Mouse (Mus musculus) heart, adult 9 months (tissue): Measurements from ENCODE around the gene Kcnb1.

ENCODE experiments used
- DNase-seq, 2 experiments: peaks; one replicate each; pipeline ENCODE4 v3.0.0; 2022; ENCODE audit warnings: low spot score in 2 of 2

Kcnb1 gene

DNA sequence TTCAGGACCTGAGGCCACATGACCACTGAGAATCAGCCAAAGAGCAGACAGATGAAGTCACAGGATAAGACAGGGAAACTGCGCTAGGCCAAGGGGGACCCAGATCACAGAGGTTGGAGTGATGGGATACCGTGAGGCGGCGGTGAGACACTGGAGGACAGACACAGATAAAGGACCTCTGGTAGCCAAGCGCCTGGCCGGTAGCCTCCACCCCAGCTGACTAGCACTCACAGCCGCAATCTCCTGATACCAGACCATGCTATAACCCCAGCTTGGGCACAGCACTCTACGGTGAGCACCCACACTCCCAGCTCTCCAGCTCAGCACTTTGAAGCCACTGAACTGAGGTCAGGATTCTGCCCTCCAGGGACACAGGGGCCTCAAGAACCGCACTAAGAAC is 26.4 kb downstream of the Kcnb1 start:
- no peak for DNase-seq

DNA sequence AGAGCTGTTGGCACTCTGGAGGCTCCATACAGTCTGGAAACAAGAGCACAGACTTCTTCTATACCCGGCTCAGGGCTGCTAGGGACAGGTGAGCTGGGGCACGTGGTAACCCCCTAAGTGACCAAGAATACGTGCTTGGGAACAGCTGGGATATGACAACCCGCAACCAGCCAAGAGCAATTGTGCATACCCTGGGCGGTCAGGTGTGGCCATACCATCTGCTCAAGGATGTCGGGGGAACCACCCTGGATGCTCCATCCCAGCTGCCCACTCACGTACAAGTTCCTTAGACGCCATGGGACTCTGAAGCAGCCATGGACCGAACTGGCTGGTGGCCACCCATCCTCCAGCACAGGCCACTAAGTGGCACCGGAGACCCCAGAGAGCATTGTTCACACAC is 26.8 kb downstream of the Kcnb1 start:
- DNase-seq = no peak

DNA sequence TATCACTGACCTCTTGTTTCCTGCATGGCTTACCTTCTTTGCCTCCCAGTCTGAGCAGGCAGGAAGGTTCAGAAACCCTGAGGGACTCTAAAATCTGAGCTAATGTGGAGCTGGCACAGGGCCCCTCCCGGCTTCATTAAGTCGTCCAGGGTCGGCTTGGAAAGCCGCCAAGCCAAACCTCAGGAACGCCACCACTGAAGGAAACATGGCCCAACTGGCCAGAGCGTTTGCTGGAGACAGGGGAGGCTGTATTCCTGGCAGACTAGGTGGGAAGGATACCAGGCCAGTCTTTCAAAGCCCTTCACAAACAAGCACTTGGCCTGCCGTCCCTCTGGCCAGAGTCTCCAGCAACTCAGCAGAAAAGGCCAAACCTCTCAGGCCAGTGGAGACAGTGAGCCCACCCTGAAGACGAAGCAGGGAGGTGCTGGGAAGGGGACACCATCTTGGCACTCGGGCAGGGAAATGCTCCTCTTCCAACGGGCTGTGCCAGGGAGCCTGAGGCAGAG is 27.4 kb downstream of the Kcnb1 start:
- DNase-seq = peak; percentile 78 to 79

DNA sequence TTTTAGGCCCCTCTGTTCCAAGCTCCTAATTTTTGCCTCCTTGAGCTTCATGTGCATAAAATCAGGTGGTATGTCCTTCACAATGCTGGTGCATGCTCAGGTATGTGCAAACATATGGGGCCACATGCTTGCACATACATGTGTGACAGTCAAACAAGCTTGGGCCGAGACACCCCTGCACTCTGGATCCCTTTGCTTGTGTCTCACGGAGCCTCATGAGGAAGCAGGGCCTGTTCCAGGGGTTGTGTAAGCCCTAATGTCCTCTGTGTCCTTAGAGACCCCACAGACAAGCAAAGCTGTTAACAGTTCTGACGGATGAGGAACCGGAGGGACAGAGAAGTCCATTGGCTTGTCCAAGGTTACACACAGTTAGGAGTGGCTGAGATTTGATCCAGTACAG is 30.2 kb downstream of the Kcnb1 start:
- no peak for DNase-seq

DNA sequence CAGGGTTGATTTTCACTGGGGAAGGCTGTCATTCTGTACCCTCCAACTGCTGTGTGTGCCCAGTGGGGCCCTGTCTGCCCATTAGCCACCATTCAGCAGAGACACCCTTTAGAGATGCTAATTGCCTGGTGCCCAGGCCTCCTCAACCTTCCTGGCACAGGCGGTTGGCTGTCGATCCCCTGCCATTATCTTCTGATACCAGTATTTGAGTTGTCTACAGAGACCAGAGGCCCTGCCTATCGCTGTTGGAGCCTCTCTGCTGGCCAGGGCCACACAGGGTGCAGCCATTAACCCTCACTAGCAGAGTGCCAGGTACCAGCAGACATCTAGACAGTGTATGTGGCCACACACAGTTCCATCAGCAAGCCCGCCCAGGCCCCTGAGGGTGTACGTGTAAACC is 31.2 kb downstream of the Kcnb1 start:
- no peak for DNase-seq

DNA sequence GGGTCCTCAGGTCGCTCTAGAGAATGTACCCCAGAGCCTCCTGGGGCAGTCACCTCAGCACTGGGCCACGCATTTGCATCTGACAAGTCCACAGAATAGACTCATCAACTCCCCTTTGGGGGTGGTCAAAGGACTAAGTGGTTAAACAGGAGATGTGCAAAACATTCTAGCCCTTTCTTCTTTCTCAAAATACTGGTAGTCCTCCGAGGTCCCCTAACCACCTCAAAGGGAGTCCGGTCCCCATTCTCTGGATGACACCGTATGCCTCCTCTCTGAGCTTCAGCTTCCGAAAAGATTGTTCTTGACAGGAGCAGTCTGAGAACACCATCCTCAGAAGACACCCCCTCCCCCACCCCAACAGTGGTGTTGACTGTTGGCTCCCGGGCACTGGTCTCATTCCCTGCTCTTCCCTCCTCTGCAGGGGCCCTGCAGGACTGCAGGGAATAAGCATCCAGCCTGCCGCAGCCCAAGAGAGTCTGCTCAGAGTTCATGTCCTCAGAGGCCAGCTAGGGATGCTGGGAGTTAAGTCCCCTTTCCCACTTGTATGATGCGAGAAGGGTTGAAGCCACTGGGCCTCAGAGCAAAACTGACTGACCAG is 33.7 kb downstream of the Kcnb1 start:
- no peak for DNase-seq

DNA sequence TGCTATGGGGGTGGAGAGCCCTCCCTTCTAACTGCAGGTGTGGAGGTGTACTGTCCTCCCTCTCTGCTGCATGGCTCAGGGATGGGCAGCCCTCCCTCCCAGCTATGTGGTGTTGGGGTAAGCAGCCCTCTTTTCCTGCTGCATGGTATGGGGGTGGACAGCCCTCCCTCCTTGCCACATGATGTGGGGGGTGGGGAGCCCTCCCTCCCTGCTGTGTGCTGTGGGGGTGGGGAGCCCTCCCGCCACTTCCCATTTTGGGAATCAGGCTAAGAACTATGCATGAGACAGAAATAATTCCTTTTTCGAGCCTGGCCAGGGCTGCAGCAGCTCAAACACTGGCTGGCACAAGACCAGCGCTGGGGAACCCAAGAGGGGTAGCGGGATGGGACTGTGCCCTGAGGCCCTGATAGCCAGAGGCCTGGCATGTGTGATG is 34.4 kb downstream of the Kcnb1 start:
- no peak for DNase-seq

DNA sequence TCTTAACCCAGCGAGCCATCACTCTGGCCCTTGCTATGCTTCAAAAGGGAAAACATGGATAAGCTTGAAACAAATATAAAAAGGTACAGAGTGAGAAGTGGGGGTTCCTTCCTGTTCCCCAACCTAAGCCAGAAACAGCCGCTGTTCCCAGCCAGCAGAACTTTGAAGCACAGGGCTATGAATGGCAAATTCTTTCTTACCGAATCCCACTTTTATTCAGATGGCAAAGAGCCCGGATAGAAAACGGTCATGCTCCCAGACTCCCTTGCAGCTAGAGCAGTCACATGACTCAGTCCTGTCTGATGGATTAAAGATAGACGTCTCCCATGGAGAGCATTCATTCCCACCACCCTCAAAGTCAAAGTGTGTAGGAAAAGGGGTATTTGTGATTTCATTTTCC is 39.1 kb downstream of the Kcnb1 start:
- DNase-seq = no peak

DNA sequence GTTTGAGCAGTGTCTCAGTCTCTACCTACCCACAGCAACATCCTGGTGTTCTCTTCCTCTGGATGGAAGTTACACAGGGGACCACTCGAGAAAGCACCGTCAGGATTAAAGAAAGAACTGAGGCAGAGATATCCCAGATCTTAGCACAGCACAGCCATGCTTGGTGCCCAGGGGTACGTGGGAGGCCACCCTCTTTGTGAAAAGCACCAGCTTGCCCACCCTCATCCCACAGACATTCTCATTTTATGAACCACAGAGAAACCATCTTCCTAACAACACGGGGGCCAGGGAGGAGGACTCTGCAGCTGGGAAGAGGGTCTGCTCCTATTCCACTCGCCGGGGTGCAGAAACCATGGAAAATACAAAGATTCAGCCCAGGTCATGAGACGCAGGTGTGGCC is 39.8 kb downstream of the Kcnb1 start:
- DNase-seq = no peak

DNA sequence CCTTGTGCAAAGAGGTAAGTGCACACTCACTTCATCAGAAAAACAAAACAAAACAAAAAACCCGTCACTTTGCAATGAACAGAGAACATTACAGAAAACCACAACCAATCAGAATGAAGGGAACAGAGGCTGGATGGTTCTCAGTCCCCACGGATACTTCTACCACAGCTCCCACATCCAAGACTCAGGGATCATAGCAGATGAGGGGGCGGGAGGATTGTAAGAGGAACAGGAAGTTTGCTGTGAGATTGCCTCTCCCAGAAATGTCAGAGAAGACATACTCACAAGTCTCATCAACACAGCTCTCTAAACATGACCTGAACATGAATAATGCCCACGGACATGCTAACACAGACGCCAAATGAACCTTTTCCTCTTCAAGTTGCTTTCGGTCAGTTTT is 40.9 kb downstream of the Kcnb1 start:
- DNase-seq = no peak

DNA sequence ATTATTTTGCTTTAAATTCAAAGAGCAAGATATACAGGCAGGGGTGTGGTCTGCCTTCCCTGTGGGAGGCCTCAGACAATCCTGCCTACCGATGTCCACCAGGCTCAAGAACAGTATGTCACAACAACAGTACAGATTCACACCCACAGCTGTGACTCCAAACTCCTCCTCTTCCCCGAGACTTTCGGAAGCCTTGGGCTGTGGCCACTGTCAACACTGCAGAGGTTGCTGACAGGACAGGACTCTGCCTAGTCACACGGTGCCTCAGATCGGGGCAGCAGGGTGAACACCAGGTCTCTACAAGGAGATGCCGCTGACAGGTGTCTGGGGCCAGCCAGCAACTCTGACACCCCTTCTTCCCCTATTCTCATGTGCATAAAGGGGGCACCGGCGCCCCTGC is 42.2 kb downstream of the Kcnb1 start:
- DNase-seq = peak in 1 of 2 experiments; percentile 35

DNA sequence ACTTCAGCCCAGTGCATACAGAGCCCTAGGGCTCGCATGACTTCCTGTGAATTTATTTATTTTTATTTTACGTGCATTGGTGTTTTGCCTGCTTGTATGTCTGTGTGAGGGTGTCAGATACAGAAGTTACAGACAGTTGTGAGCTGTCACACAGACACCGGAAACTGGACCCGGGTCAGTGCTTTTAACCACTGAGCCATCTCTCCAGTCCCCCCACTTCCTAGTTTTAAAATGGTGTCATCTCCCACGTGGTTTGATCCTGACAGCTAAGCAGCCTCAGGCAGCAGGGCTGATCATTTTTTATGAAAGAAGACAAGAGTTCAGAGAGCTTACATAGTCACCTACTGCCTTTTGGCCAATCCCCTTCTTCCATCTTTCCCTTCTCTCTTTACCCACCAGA is 44.1 kb downstream of the Kcnb1 start:
- DNase-seq = no peak

DNA sequence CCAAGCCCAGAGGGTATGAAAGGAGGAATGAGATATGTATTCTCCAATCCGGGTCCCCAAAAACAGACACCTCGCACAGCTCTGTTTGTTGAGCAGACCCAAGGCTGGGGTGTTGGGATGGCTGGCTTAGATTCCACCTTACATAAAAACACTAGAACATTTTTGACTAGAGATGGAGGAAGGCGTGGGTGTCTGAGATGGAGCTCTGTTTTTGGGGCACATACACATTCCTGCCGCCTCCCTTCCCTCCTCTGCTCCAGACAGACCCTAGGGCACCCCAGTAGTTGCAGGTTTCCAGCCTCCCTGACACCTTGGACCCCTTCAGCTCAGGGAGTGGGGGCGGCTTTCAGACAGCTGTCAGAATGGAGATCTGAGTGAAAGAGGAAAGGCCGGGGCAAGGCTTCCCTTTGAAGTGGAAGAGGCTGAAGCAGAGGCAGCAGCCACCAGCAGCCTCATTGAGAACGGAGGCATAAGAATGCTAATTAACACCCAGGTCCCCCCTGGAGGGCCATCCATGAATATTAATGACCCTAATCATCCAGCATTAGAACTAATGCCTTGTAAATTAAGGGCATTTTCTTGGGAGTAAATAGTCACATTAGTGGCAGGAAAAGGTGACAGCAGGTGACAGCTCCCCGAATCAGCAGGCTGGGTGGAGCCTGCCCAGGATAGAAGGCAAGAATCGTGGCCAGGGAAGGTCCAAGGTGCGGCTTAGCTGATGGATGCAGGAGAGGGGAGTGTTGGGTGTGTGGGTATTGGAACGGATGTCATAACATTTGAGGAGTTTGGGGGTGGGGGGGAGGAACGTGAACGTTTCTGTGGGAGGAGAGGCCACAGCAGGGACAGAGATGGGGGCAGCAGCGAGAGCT is 45.3 kb downstream of the Kcnb1 start:
- DNase-seq = no peak

DNA sequence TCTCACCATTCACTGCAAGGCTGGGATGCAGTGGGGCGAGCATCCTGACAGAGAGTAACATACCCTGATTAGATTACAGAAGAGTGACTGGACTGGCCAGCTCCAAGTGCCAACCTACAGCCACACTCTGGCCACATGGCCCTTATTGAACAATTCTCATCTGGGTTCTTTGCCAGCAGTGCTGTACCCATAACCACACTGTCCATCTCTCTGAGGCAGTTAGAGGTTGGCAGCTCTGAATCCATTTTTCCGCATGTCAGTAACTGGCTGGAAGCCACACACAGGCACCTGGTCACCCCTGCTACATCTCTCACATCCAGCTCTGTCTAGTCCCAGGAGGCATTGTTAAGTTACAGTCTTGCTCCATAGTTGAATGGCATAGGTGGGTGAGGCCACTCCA is 46.0 kb downstream of the Kcnb1 start:
- no peak for DNase-seq

DNA sequence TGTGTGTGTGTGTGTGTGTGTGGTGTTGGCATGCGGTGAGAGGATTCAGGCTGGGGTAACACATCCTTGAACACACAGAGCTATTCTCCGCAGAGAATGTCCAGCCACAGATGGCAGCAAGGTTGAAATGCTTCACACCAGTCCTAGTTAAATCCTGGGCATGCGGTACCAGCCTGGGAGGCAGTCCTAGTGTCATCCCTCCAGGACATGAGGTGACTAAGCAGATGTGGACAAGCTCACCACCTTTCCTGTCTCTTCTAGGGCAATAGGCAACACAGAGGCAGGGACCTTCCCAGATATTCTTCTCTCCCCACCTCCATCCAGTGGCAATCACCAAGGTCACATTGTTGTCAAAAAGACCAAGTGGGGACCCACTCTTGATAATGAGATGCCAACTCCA is 47.7 kb downstream of the Kcnb1 start:
- no peak for DNase-seq

DNA sequence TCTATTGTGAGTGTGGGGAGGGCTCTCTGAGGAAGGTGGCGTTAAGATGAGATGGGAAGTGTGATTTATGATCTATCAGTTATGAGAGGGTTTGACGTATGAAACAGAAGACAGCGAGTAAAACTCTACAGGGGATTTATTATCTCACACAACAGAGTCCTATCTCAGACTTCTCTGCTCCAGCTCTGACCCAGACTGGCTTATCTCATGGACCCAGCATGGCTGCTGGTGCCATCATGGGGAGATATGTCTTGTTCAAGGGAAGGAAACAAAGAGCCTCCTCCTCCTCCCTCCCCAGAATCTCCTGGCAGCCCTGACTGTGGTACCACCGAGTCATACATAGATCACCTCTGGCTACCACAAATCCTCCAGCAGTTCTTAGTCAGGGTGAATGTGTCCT is 48.1 kb downstream of the Kcnb1 start:
- no peak for DNase-seq

DNA sequence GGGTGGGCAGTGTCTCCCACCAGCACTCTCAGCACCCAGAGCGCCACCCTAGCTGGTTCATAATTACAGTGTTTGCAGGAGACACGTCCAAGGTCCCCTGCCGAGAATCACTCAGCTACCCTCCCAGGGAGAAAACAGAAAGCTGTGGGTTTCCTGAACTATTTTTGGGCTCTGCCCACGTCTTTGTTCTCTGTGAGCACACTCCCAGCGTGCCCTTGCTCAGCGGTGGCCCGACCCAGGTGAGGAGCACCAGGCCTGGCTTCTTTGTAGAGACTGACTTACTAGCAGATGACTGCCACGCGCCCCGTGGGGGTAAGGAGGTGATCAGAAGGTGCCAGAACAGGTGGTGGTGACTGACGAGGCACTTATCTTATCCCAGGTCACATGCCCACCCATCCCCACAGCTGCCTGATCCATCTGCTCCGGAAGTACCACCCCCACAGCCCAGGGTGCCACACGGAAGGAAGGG is 50.1 kb downstream of the Kcnb1 start:
- DNase-seq = no peak

DNA sequence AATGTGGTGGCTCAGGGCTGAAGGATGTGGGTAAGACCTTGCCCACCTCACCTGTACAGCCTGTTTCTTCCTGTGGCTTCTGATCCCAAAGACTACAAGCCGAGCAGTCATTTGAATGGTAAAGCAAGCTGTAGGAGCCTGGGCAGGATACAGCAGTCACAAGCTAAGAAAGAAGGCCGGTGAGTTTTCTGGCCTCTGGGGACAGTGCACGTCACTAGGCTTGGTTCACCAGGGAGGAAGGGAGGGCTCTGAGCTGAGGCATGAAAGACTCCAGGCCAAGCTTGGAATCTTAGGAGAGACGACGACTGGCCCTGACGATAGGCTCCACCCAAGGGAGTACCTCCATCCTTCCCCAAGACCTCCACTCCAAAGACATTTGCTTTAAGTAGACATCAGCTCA is 51.3 kb downstream of the Kcnb1 start:
- no peak for DNase-seq

DNA sequence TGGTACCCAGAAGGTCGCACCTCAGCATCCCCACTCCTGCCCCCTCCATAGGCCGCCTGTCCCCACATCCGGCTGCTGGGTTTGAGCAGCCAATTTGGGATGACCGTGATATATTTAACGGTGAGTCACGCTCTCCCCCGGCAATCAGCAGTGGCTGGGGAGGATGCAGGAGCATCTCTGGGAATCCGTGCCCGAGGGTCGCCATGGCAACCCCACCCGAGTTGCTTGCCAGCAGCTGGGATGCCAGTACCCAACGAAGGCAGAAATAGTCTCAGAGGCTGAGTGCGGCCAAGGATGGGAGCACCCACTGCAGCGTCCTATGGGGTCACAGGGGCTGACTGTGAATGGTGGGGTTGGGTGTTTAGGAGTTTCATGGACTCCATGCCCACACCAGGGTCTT is 53.0 kb downstream of the Kcnb1 start:
- no peak for DNase-seq

DNA sequence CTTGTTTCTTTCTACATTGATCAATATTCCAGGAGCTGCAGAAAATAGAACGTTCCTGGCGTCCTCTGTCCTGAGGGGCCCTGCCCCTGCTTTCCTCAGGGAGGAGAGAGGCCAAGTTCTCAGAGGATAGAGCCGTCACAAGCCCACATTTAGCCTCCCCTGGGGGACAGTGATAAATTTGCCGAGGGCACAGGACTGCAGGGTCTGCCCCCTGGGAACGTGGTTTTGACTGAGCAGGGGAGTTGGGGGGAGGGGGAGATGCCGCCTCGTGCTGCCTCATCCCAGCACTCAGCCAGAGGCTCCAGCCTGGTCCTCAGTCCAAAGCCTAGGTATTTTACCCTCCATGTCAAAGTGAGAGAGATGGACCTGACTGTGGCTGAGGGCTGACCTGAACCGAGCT is 57.9 kb downstream of the Kcnb1 start:
- no peak for DNase-seq

DNA sequence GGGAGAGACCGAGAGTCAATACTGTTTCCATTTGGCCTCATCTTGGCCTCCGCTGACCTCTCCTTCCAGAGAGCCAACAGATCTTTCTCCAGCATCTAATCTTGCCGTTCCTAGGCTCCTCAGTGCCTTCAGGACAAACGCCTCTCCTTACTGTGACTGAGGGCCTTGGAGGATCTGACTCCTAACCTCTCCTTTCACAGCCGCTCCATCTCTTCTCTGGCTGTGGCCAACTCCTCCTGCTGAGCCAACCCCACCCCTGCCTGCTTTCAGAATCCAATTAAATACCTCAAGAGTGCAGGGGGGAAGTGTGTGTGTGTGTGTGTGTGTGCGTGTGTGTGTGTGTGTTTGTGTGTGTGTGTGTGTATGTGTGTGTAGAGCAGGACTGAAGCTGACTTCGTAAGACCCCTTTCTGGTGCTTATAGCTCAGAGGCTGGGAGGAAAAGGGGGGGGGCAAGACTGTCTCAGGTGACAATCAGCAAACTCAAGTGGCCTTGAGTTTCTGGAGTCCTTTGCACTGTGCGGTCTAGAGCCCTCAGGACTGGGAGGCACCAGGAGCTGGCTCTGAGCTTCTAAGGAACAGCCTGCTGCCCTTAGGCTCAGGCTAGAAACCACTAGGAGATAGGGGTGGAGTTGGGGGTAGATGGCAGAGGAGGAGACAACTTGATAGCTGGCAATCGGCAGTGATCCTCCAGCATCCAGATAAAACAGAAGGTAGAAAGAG is 59.7 kb downstream of the Kcnb1 start:
- no peak for DNase-seq

DNA sequence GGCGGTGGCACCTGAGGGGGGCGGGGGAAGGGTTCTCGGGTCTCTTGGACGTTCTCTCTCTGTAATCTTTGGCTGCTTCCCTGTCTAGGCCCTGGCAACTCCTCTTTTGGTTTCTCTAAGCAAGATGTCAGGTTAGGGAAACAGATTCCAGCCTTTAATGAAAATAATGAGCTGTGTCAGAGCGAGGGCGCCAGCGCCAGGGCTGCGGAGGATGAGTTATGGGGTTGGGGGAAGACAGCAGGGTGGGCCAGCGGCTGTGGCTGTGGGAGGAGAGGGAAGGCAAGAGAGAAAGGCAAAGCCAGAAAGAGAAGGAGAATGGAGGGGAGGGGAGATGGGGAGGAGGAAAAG is 60.4 kb downstream of the Kcnb1 start:
- no peak for DNase-seq
